Mouse (Mus musculus) naive thymus-derived CD4-positive, alpha-beta T cell, adult 2 months (primary cell): ENCODE results near the gene Opcml.

Experiments
- DNase-seq: peaks from one replicate; pipeline ENCODE4 v3.0.0-alpha.2; 2011; ENCODE audit warnings: low read depth

The Opcml gene

DNA sequence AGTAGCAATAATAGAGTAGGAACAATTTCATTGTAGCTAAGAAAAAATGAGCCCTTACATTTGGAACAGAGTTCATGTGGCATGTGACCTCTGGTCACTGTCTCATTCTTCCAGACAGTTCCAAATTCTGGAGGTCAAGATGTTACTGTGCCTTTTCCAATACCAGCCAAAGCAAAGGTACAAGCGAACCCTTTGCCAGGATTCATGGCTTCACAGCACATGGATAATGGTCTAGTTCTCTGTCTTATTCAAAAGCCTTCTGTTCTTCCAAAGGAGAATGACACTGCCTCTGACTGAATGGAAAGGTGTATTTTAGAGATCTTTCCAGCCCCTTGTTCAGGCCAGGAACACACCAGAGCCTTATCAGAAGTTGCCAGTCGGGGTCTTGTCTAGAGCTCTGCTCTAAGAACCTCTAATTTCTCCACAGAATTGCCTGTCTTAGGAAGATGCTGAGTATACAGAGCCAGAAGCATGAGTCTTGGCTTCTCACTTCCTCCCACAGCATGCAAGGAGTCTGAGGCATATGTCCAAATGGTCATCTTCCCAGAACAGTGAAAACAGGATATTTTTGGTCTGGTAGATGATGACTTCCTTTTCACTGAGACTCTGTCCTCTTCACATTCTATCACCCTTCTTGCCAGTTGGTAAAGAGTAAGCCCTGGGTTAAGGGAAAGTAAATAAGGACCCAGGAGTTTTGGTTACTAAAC is 827.8 kb downstream of the Opcml start:
- DNase-seq: no peak

DNA sequence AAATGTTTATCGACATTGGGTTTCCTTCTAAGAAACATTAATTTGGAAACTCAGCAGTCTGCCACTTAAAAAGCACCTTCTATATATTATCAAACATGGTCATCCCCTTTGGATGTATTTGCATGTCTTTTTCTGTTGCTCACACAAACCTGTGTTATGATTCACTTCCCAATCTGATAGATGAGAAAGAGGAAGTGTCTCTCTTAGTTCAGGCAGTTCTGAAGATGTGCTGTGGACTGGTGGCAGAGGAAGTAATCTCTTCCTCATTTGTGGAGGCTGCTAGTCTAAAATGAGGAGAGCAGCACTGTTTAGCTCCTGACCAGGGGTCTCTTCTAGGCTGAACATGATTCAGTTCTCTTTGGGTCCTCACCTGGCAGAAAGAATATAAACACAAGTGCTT is 831.4 kb downstream of the Opcml start:
- no peak for DNase-seq

DNA sequence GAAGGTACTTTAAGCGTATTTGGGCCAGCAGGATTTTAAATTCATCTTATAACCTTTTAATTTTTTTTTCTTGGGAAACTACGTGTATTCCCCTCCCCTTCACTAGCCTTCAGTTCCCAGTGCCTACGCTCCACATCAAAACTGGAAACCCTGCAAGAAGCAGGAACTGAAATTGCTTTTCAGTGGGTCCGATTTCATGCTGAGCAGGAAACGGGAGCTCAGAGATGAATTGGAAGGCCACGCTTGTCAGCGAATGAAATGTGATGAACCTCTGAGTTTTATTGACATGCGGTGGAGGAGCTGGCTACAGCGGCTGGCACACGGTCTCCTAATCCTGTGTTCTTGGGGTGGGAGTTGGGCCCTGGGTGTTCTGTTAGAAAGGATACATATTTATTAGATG is 834.3 kb downstream of the Opcml start:
- no peak for DNase-seq

DNA sequence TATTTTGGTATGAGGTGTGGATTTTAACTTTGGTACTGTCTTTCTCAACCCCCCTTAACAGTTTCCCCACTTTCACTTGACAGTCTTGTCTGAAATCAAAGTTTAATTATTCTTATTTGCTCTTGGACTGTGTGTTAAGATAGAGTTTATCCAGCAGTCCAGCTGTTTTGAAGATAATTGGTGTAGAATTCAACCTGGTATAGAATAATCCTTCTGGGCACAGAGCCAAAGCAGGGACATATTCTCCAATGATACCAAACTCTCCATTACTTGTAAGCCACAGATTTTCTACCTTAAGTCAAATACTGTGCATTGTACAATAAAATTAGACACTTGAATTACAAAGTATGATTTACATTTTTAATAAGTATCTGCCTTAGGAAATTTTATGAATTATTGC is 852.2 kb downstream of the Opcml start:
- DNase-seq: no peak

DNA sequence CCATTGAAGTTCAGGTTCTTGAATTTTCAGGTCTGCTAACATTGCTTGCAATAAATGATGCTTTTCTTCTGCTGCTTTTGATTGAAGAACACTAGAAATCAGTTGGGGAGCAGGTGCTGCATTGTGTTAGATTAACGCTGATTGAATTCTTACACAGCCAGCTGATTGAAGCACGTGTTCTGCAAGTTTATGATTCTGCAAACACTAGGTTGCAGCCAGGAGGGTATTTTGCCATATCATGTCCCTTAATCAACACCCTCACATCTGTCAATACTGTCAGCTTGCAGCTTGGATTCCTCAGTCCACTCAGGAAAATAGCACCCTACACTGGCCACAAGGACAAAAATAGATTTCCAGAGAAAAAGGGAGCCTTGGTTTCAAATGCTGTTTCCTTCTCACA is 853.5 kb downstream of the Opcml start:
- no peak for DNase-seq

DNA sequence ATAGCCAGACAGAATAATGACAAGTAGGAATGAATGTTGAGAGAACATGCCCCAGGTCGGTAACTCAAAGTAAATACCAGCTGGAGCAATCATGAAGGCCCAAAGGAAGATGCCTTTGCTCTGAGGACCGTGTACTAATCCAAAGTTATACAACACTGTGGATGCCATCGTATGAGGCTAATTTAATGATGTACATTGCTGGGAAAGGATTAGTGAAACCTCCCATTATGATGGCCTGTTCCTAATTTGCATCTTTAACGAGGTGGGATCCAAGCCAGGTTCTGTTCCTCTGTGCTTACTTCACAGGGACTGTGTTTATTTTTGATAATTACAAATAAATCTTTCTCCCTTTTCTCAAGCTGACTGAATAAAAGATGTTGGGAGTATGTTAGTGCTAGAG is 859.5 kb downstream of the Opcml start:
- DNase-seq: no peak

DNA sequence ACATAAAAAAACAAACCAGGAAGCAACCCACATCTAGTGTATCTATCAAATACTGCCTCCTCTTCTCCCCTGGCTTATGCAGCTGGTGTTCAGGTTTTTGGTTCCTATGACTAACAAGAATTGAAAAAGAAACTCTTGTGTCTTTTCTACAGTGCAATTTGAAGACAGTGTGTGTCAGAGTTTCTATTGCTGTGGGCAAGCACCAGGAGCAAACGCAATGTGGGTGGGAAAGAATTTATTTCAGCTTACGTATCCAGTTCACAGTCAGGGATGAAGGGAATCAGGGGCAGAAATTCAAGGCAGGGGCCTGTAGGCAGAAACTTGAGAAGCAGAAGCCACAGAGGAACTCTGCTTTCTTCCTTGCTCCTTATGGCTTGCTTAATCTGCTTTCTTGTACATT is 869.4 kb downstream of the Opcml start:
- no peak for DNase-seq

DNA sequence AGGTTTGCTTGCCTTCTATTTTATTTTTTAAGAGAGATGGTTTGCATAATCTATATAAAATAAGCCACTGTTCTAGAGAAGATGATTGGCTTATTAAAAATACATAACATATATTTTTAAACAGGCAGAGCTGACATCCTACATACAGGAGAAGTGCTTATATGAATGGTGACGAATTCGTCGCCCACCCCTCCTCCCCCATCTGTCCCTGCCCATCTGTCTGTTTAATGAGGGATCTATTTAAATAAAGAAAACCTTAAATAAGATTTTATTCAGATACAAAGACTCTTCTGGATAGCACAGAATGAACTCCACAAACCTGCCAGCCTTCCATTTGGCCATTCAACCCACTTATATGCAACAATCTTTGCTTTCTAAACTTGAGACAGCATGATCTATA is 872.3 kb downstream of the Opcml start:
- DNase-seq: no peak

DNA sequence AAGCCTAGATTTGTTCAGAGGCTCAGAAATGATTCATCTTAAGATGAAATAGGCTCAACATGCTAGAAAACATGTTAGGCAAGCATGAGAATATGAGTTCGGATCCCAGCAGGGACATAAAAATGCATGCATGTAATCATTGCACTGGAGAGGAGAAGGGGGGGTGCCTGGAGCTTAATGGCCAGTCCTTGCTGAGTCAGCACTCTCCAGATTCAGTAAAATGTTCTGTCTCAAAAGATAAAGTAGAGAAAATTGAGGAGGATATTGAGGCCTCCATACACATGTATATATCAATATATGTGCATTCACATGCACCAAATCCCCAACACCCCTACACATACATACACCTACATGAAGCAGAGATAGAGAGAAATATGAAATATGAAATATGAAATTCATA is 889.7 kb downstream of the Opcml start:
- DNase-seq: no peak

DNA sequence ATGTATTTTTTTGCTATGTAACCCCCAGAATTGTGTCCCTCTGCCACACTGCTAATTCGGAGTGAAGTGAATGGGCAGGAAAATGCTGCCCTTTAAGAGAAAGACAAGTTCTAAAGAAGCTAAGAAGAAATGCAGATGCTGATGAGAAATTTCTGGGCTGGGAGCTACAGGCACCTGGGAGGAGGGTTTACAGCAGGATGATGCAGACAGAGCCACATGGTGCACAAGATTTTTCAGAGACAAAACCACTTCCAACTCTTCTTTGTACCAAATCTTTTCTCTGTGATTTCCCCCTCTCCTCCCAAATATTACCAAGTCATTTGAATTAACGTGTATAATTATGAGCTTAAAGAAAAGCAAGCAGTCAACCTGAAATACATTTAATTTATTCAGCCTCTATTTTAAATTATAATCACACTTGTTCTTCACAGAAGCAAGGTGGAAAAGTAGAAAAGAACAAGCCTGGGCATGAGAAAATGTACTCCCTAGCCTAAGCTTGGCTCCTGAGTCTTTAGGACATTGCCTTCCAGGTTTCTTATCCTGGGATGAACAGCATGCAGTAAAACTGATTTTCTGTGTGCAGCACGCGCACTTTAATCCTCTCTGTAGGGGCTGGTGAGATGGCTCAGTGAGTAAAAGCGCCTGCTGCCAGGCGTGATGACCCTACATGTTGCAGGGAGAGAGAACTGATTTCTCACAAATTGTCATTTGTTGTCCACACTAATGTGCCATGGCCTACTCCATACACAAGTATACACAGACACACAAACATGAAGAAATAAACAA is 890.9 kb downstream of the Opcml start:
- no peak for DNase-seq

DNA sequence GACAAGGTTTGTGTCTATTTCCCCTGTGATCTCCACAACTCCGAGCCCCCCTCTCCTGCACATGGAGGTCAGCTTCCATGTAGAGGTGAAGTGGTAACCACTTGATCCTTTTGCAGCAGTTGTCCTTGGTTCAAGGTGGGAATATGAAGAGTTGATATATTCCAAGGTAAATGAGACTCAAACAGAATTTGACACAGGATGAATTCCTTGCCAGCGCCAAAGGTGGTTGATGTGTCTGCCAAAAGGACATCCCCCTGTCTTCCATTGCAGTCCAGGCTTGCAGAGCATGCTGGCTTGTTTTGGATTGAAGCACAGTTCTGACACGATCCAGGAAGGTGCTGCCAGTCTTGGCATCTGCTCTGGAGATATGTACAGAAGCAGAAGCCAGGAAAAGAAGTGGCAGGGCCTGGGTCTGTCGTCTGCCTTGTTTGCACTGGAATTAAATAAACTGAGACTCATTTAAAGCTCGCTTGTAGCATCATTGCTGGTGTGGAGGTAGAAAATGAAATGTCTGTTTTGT is 893.4 kb downstream of the Opcml start:
- no peak for DNase-seq

DNA sequence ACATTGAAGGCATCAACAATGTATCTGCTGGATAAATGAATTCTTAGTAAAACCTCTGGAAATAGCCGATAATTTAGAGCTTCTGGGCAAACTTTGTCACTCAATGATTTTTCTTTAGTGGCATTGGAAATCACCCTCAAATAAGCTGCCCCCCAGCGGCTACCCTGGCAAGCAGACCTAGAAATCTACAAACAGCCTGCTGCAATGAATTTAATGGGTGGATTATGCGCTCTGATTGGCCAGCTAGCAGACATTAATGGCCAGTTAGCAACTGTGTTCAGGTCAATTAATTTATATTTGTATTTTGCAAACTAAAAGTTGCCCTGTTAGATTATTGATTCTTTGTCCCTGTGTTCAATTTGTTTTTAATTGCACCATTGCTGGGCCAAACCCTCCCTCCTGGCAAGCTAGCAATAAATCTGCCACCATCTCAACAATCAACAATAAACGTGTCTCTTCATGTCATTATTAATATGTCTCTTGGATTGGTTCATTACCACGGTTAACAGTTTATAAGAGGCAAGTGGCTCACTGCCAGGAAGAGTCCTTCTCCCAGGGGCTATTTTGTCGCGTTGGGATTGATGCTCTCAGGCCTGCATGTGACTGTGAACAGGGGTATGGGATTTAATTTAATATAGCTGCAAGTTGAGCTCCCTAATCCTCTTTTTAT is 896.5 kb downstream of the Opcml start:
- DNase-seq: no peak

DNA sequence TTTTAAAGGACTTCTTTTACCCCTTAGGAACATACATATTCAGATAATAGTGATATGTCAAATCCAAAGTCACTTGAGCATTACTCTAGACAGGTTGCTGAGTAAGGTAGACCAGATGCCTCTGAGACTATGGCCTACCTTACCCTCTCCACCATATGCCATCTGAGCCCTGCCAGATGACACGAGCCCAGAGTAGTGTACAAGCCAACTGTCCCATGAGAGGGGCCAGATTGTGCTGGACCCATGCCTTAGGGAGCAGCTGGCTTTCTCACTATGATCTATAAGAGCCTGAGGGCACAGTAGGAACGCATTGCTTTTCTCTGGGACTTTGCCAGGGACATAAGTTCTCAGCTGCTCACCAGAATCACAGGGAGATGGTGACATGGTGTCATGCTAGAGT is 899.6 kb downstream of the Opcml start:
- DNase-seq: no peak

DNA sequence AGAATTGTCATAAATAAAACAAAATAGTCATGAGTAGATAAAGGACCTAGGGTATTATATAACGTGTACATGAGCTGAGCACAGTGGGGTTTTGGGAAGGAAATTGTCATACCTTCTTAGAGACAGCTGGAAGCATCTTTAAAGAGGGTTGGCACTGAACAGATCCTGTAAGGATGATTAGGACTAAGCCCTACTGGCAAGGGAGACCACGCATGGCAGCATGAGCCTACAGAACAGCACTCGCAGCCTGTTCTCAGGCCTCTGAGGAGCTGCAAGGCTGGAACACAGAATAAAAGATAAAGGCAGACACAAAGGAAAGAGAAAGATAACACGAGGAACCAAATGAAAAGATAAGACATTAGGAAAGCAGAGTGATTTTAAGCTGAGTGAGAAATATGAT is 915.2 kb downstream of the Opcml start:
- no peak for DNase-seq

DNA sequence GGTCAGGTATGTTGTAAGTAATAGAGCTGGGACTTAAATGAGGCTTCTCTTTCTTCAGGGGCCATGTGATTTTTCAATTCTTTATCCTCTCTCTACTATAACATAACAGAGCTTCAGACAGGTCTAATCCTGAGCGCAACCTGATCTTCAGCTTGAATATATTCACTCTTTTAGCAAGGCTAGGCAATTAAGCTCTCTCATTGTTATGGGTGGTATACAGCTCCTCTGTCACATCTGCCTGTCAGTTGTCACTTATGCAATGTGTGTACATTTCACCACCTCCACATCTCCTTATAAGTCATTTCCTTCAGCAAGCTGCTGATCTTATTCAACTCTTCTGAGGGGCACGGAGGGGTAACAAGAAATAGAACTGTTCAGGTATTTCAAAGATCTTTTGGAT is 924.0 kb downstream of the Opcml start:
- no peak for DNase-seq

DNA sequence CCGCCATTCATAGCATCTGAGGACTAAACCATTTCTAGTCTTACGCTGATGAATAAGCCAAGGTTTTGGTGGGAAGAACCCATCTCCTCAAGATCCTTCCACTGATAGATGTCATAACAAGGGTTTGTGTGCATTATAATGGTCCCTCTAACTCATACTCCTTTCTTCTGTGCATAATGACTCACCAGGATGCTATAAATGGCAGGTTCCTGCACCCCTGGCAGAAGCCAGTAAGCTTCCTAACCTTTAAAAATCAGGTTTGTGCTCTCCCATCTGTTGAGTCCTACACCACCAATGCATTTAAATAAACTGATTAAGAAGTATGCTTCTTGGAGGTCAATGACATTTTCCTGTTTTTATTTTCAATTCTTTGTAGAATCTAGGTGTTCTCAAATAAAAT is 929.6 kb downstream of the Opcml start:
- DNase-seq: no peak

DNA sequence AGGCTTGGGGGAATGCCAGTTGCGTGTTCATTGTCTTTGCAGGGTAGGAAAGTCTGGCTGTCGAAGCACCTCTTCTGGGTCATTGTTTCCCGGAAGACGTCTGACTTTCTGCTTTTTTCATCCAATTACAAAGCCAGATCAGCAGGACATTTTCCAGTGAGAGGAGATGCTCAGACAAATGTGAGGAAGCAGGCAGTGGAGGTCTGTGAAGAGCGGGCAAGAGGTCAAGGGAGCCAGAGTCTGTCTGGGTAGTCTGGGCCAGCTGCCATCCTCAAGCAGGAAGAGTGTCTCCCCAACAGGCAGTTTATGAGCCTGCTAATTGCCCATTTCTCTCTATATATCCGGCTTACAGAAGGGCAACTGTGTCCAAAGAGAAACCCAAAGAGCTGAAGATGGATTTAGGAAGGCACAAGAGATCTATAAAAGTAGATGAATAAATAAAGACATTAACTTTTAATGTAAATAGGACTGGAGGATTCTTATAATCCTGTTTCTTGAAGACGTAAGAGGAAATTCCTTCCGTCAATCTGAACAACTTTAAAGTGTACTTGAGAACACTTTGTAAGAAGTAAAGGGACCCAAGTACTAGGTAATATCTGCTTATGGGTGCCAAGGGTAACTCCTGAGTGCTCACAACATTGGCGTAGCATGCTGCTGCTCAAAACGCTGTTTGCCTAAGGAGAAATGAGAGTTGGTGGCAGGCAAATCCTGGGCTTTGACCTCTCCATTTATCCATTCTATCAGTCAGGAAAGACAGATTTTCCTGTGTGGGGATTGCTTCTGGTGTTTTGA is 941.4 kb downstream of the Opcml start:
- DNase-seq: no peak

DNA sequence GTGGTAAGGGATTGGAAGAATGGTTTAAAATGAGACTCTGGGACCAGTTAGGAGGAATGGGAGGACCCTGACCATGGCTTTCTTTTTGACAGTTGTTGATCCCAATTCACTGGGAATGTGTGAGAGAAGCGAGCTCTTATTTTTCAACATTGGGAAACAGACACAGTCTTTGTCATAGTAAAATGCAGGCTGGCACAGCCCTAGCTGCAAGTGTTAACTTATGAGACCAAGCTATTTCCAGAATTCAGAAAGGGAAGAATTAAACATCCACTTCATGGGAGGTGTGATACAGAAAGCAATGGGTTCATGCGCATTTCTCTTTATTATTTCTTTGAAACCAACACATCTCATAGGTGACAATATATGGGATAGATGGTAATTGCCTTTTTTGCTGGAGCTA is 947.4 kb downstream of the Opcml start:
- no peak for DNase-seq

DNA sequence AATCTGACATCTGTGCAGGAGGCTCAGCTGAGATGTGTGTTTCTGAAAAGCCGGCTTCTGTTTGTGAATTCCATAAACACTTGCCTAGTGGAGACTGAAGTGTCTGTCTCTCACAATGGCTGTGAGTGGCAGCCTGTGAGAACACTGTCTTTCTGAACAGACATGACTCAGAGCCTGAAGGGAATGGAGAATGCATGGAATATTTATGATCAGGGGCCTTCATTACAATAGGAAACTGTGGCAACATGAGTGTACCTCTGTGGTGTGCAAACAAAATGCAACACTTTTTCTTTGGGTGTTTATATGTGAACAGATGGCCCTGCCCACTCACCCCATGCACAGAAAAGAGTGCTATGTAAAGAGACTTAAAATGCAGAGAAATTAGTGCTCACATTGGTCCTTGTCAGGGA is 947.9 kb downstream of the Opcml start:
- DNase-seq: no peak

DNA sequence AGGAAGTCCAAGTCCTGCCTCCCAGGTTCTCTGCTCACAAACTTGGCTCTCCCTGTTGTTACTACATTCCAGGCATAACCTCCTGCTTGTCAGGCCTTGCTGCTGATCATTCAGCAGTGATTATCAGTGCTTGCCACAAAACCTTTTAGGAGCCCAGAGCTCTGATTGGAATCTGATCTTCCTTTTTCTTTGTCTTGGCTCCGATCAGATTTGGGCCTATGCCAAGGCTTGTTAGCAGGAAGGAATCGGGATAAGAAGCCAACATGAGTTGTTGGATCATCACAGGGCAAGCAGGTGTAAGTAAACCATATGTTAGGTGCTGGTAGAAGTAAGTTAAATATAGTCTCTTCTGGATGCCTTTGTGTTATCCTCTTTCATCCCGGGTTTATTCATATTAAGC is 954.2 kb downstream of the Opcml start:
- no peak for DNase-seq

DNA sequence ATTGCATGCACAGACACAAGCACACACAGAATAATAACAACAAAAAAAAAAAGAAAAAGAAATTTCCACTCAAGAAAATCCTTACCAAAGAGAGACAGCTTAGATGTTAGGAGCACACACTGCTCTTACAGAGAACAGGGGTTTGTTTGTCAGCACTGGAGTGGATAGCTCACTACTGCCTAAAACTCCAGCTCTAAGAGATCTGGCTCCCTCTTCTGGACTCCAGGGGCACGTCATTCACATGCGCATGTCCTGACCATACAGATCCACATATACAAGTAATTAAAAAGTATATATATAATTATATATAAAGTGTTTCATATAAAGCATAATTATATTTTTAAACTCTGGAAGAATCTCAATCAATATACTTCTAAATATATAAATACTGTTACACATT is 958.3 kb downstream of the Opcml start:
- no peak for DNase-seq

DNA sequence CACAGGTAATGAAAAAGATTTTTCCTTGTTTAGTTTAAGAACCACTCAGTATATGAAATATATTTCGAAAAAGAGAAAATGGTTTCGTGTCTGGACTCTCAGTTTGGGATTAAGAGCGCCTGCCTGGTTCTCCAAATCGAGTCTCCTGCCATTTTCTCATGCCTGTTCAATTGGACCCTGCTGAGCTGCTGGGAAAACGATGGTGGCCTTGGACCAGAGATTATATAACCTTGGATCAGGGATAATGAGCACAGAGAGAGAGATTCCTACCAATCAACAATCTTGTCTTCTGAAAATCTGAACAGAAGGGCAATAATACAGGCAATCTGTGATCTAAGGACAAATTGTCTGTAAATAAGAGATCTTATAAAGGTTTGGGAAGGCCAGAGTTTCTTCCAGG is 962.3 kb downstream of the Opcml start:
- no peak for DNase-seq
